ENCODE assay signal across 8 mouse cellular contexts in the genomic region with DNA sequence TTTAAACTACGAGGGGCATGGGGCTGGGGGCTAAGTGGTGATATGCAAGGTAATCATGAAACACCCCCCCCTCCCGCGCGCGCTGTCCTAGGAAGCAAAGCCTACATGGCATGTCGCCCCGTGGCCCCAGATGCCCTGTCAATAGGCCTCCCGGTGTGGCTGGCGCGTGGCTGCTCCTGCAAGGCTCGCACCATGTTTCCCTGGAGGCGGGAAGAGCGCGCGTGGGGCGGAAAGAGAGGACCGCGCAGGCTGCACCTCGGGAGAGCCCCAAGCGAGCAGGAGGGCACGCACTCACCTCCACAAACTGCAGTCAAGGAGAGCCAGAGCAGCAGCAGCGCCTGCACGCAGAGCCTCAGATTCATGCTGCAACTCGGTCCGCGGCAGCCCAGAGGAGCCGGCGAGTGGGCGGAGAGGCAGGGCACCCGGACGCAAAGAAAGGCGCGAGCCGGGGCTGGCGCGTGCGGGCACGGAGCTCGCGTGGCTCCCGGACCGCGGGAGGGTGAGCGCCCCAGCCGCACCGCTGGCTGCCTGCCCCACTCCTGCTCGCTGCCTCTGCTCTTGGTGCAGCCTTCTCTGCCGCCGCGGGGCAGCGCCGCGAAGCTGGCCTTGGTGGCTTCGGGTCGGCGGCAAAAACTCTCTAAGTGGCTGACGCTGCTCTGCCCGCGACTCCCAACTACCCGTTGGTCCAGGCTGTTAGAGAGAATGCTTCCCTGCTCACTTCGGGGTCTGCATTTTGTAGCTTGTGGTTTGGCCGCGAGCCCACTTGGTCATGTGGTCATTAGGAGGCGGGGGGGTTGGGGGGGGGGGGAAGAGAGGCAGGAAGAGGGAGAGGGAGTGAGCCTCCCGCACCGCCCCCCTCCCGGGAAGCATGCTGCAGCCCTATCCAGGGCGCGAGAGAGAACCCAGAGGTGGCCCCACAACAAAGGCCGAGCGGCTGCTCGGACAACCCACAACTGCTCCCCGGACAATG. TPM values are rescaled to one million over a fixed set of nuclear protein-coding genes. Genes with fewer than 3 reads are reported as not detected.
DNase-seq lines count a peak whose midpoint lies in the region; ATAC-seq and TF ChIP-seq lines count a peak whose summit lies in the region.

A gene (minus strand): TSS at position 710 of the 970 bp plus-strand sequence.

- no peaks in the 10 kb centered on the region for H3K36me3 ChIP-seq in CH12.LX (replicated peaks in 1 of 2; ENCODE audit: control insufficient read depth in 1 of 2, insufficient read depth in 1 of 2, low read length in 1 of 2)
- H3K36me3 ChIP-seq in embryonic facial prominence, embryonic 13.5 days, result no peaks in the 10 kb centered on the region
- H3K36me3 ChIP-seq in lung, postnatal 0 days (ENCODE audit: insufficient read depth, low read length), result no peaks in the 10 kb centered on the region

- peak; percentile 76 for ATAC-seq in embryonic facial prominence, embryonic 13.5 days (ENCODE audit: insufficient number of reproducible peaks, insufficient read depth, low FRiP score, low TSS enrichment, low read depth)
- peak; percentile 63 for ATAC-seq in lung, postnatal 0 days
- no peak for ATAC-seq in activated CD4-positive, CD25-positive, alpha-beta regulatory T cell, adult 4 months

- TF ChIP-seq RAD21 in CH12.LX (IDR thresholded peaks at IDR 0.05; ENCODE audit: low read depth, low read length), result no peak

- no peaks in the 10 kb centered on the region for H3K9me3 ChIP-seq in CH12.LX (replicated peaks; ENCODE audit: low read length)
- H3K9me3 ChIP-seq in embryonic facial prominence, embryonic 13.5 days, result no peaks in the 10 kb centered on the region
- H3K9me3 ChIP-seq in lung, postnatal 0 days (ENCODE audit: low read length), result no peaks in the 10 kb centered on the region

- H3K4me1 ChIP-seq in CH12.LX (ENCODE audit: control insufficient read depth in 1 of 2, insufficient read depth in 2 of 2), result peaks cover 2 to 4% of the 10 kb centered on the region in 2 experiments; a peak in 2 of 4 replicates
- no peaks in the 10 kb centered on the region for H3K4me1 ChIP-seq in embryonic facial prominence, embryonic 13.5 days
- no peaks in the 10 kb centered on the region for H3K4me1 ChIP-seq in lung, postnatal 0 days (ENCODE audit: insufficient read depth, low read depth, low read length)

- dilution Hi-C loops in CH12.LX (cut with MboI; ENCODE audit: extremely low pct_ligation_motif_present, extremely low pct_unique_long_range_greater_than_20kb, low sequenced_read_pairs), result no loop called here

- 29% methylated on average over 65 of the region's 73 CpGs for WGBS in embryonic facial prominence, embryonic 13.5 days
- WGBS in lung, postnatal 0 days, result 12% methylated on average over 42 of the region's 73 CpGs

- H3K79me2 ChIP-seq in CH12.LX (replicated peaks; ENCODE audit: control insufficient read depth, extremely low read depth, insufficient read depth, poor library complexity, severe bottlenecking), result no peaks in the 10 kb centered on the region

- DNase-seq in CH12.LX (ENCODE audit: extremely low read depth), result no peak
- peak; percentile 27 for DNase-seq in adrenal gland, adult 8-10 months
- peak; percentile 48 to 51 for DNase-seq in heart, postnatal 14 days
- peak in 1 of 2 experiments; percentile 16 for DNase-seq in layer of hippocampus, adult 8-10 months (ENCODE audit: low spot score in 2 of 2)
- DNase-seq in lung, postnatal 0 days (ENCODE audit: low spot score), result peak; percentile 23
- DNase-seq in right cerebral cortex, postnatal 14 days, result peak; percentile 21

- TF ChIP-seq CTCF in CH12.LX (conservative IDR thresholded peaks at IDR 0.05 in 1 of 2, IDR thresholded peaks at IDR 0.05 in 1 of 2; ENCODE audit: low read depth in 2 of 2, low read length in 2 of 2), result no peak
- no peak for TF ChIP-seq CTCF in lung, postnatal 0 days (IDR thresholded peaks at IDR 0.05)

- no peak within 1 kb of the TSS for H3K9ac ChIP-seq in CH12.LX (ENCODE audit: insufficient read depth, low read depth)
- H3K9ac ChIP-seq in embryonic facial prominence, embryonic 13.5 days, result peak within 1 kb of the TSS; percentile 72
- no peak within 1 kb of the TSS for H3K9ac ChIP-seq in lung, postnatal 0 days (replicated peaks; ENCODE audit: low read depth)

- no peak for TF ChIP-seq POLR2A in CH12.LX (IDR thresholded peaks at IDR 0.05; ENCODE audit: low read depth, low read length)

- intact Hi-C loops in heart, postnatal 14 days (cut with DNase I), result no loop called here

- H3K27me3 ChIP-seq in CH12.LX (replicated peaks), result peaks cover 12% of the 10 kb centered on the region
- H3K27me3 ChIP-seq in embryonic facial prominence, embryonic 13.5 days, result peaks cover 23% of the 10 kb centered on the region
- no peaks in the 10 kb centered on the region for H3K27me3 ChIP-seq in lung, postnatal 0 days (replicated peaks; ENCODE audit: insufficient read depth, low read length)

- no peak within 1 kb of the TSS for H3K4me3 ChIP-seq in CH12.LX (replicated peaks in 1 of 3; ENCODE audit: low read depth in 2 of 3, low read length in 2 of 3, poor library complexity in 1 of 3)
- H3K4me3 ChIP-seq in embryonic facial prominence, embryonic 13.5 days, result peak within 1 kb of the TSS; percentile 51
- peak within 1 kb of the TSS; percentile 41 for H3K4me3 ChIP-seq in lung, postnatal 0 days (ENCODE audit: low read depth, low read length)

- H3K4me2 ChIP-seq in CH12.LX (ENCODE audit: insufficient read depth, low read depth, poor library complexity, severe bottlenecking), result peak within 1 kb of the TSS; percentile 17
- H3K4me2 ChIP-seq in embryonic facial prominence, embryonic 13.5 days, result peak within 1 kb of the TSS; percentile 74
- peak within 1 kb of the TSS; percentile 68 for H3K4me2 ChIP-seq in lung, postnatal 0 days (replicated peaks; ENCODE audit: low read depth, low read length)

- in situ Hi-C loops in CH12.LX (cut with MboI; ENCODE audit: low pct_ligation_motif_present, low pct_unique_long_range_greater_than_20kb, low sequenced_read_pairs), result no loop called here

- no peak within 1 kb of the TSS for H3K27ac ChIP-seq in CH12.LX (ENCODE audit: insufficient read depth, low read depth)
- H3K27ac ChIP-seq in embryonic facial prominence, embryonic 13.5 days, result peak within 1 kb of the TSS; percentile 57; the same call in 1 of the 2 replicates
- no peak within 1 kb of the TSS for H3K27ac ChIP-seq in lung, postnatal 0 days (ENCODE audit: low read length)

- TF ChIP-seq EP300 in CH12.LX (IDR thresholded peaks at IDR 0.05; ENCODE audit: low read length), result no peak
- TF ChIP-seq EP300 in lung, postnatal 0 days (IDR thresholded peaks at IDR 0.05), result no peak

TF ChIP-seq in CH12.LX, 34 proteins besides CTCF, POLR2A, EP300 and RAD21:
- TF ChIP-seq ZMIZ1 (IDR thresholded peaks at IDR 0.05; ENCODE audit: low read depth, low read length) (no peak), KAT2A (IDR thresholded peaks at IDR 0.05; ENCODE audit: insufficient replicate concordance, low read length) (no peak), RCOR1 (conservative IDR thresholded peaks at IDR 0.05; ENCODE audit: low read depth, low read length) (no peak), USF2 (conservative IDR thresholded peaks at IDR 0.05; ENCODE audit: low read depth, low read length) (no peak), POLR2AphosphoS2 (IDR thresholded peaks at IDR 0.05; ENCODE audit: low read depth, low read length) (no peak), NRF1 (IDR thresholded peaks at IDR 0.05; ENCODE audit: low read depth, low read length) (no peak), MXI1 (IDR thresholded peaks at IDR 0.05; ENCODE audit: low read depth, low read length) (no peak), GABPA (IDR thresholded peaks at IDR 0.05; ENCODE audit: insufficient replicate concordance, low read depth, low read length) (no peak), BHLHE40 (IDR thresholded peaks at IDR 0.05; ENCODE audit: low read depth, low read length) (no peak), CHD1 (IDR thresholded peaks at IDR 0.05; ENCODE audit: low read depth, low read length) (no peak), IRF4 (IDR thresholded peaks at IDR 0.05; ENCODE audit: low read depth, low read length) (no peak), PAX5 (IDR thresholded peaks at IDR 0.05; ENCODE audit: low read length) (no peak), CHD2 (IDR thresholded peaks at IDR 0.05; ENCODE audit: low read length) (no peak), E2F4 (IDR thresholded peaks at IDR 0.05; ENCODE audit: insufficient replicate concordance, low read depth, low read length) (no peak), TBP (conservative IDR thresholded peaks at IDR 0.05; ENCODE audit: low read depth, low read length) (no peak)

RNA-seq across cellular contexts. Expression of the gene that starts here (rescaled TPM):
- 0.08 TPM in 2 replicates for total RNA-seq in CH12.LX (2012; rRNA removed)
- total RNA-seq in CH12.LX (2014; rRNA removed), result 0.14 and 0.15 TPM in 2 replicates
- 0.10 TPM in 1 of 2 replicates, not detected in the other for polyA plus RNA-seq in CH12.LX (2012; ENCODE audit: insufficient read length, low read depth)
- 10 to 100 TPM in 2 of 4 experiments, 1 to 10 TPM in 2; 1.9 to 40.1 (median 11.4) TPM for total RNA-seq in adrenal gland, adult 8-10 months (2022)
- polyA plus RNA-seq in embryonic facial prominence, embryonic 13.5 days (2015; fragmentation: Nextera tagmentation; extraction: Ambion mirVana), result 8.8 and 9.7 TPM in 2 replicates
- total RNA-seq in heart, postnatal 14 days (2021), result 10 to 100 TPM; 13.2 to 20.6 TPM
- total RNA-seq in layer of hippocampus, adult 8-10 months (2022), result 10 to 100 TPM in 3 of 4 experiments, 1 to 10 TPM in 1; 10.0 to 22.7 (median 13.7) TPM
- 12.7 and 12.9 TPM in 2 replicates for polyA plus RNA-seq in lung, postnatal 0 days (2015; fragmentation: Nextera tagmentation; extraction: Ambion mirVana)
- polyA plus RNA-seq in activated CD4-positive, CD25-positive, alpha-beta regulatory T cell, adult 4 months (2017; shearing (Covaris generic)), result under 1 TPM; 0.21 to 0.57 TPM

Comparison
In these comparisons a context has a peak if more than half of its experiments do, and no peak if none do; other contexts are left out.
1. H3K4me2 ChIP-seq: peak in every context shown above with its lines; median percentile 74 in embryonic facial prominence, embryonic 13.5 days; 68 in lung, postnatal 0 days; 17 in CH12.LX.
2. H3K4me3 ChIP-seq: peak in embryonic facial prominence, embryonic 13.5 days (single experiment) and lung, postnatal 0 days (single experiment); none in CH12.LX (0 of 3).